Comparison of ENCODE assay signal across 8 mouse cellular contexts in genomic region chr2:144599831-144600687, GRCm38 (mm10). TPM values are rescaled to one million over a fixed set of nuclear protein-coding genes. Genes with fewer than 3 reads are reported as not detected.
DNase-seq lines count a peak whose midpoint lies in the region; ATAC-seq lines count a peak whose summit lies in the region.

Dtd1 (plus strand) TSS chr2:144599897.

- peak within 1 kb of the TSS; percentile 73 for H3K4me2 ChIP-seq in hindbrain, embryonic 15.5 days

- peaks cover 8% of the 10 kb centered on the region for H3K4me1 ChIP-seq in hindbrain, embryonic 15.5 days (replicated peaks)

- peak within 1 kb of the TSS; percentile 81 for H3K4me3 ChIP-seq in hindbrain, embryonic 15.5 days
- peak within 1 kb of the TSS; percentile 39 for H3K4me3 ChIP-seq in macrophage (ENCODE audit: inconsistent target)

- ATAC-seq in hindbrain, embryonic 15.5 days (ENCODE audit: low FRiP score, low read depth): peak; percentile 93

- no peaks in the 10 kb centered on the region for H3K9me3 ChIP-seq in hindbrain, embryonic 15.5 days

- H3K27me3 ChIP-seq in hindbrain, embryonic 15.5 days: no peaks in the 10 kb centered on the region

- H3K79me2 ChIP-seq in macrophage (ENCODE audit: inconsistent target): no peaks in the 10 kb centered on the region

- H3K27ac ChIP-seq in hindbrain, embryonic 15.5 days (replicated peaks): peak within 1 kb of the TSS; percentile 89
- H3K27ac ChIP-seq in macrophage: no peak within 1 kb of the TSS

- H3K36me3 ChIP-seq in hindbrain, embryonic 15.5 days: peaks cover 7% of the 10 kb centered on the region; the same call in 1 of the 2 replicates
- no peaks in the 10 kb centered on the region for H3K36me3 ChIP-seq in macrophage (ENCODE audit: inconsistent target)

- peak within 1 kb of the TSS; percentile 90 for H3K9ac ChIP-seq in hindbrain, embryonic 15.5 days

- WGBS in hindbrain, embryonic 15.5 days: 2% methylated on average over 50 of the region's 50 CpGs
- WGBS in macrophage (ENCODE audit: missing documents): 3% methylated on average over 50 of the region's 50 CpGs

- DNase-seq in T-cell, adult 2 months (ENCODE audit: low spot score): peak; percentile 83
- peak; percentile 93 to 94 for DNase-seq in cerebellum, postnatal 36 days
- peak; percentile 87 to 90 for DNase-seq in frontal cortex, postnatal 36 days (ENCODE audit: low spot score in 2 of 2)
- DNase-seq in left cerebral cortex, adult 18-20 months (ENCODE audit: low spot score in 2 of 2): peak; percentile 90 to 94
- DNase-seq in right cerebral cortex, adult 18-20 months: peak; percentile 93
- DNase-seq in urinary bladder, postnatal 10 days (ENCODE audit: low spot score): peak; percentile 45

RNA-seq across cellular contexts. Expression of gene Dtd1, which starts in this region (rescaled TPM):
- 124 TPM in 2 replicates for polyA plus RNA-seq in hindbrain, embryonic 15.5 days (2015; fragmentation: Nextera tagmentation; extraction: Ambion mirVana)
- total RNA-seq in left cerebral cortex, adult 18-20 months (2021): 10 to 100 TPM; 65.0 to 68.2 TPM
- 1 to 10 TPM in 24 of 26 experiments, under 1 TPM in 1, not detected in 1; 0.77 to 5.7 (median 3.1) TPM for total RNA-seq in macrophage (2018; cell fraction: chromatin; rRNA removed)
- total RNA-seq in macrophage (2018; cell fraction: cytosol; rRNA removed): 1 to 10 TPM; 3.1 to 7.9 (median 5.0) TPM
- 1 to 10 TPM in 25 of 26 experiments, under 1 TPM in 1; 0.77 to 5.4 (median 2.5) TPM for total RNA-seq in macrophage (2018; cell fraction: nucleus; rRNA removed)
- polyA plus RNA-seq in macrophage (2018): 5.7 to 9.9 TPM (median 8.4 TPM) in 3 replicates

Comparison
In these comparisons a context has a peak if more than half of its experiments do, and no peak if none do; other contexts are left out.
1. RNA of gene Dtd1 (polyA plus RNA-seq): 124 TPM in hindbrain, embryonic 15.5 days; 5.7 to 9.9 TPM in macrophage; every median in the first group is over 10 times any median in the second.
2. Peak in every context shown above with its lines, with median percentiles within 50 percentile points of each other: DNase-seq.